Mouse (Mus musculus): Measurements from ENCODE around the gene Btd.
"Not testable (repeated sequence)": the region's sequence is repeated elsewhere in the genome, so short reads cannot be mapped to it uniquely, and the experiment has no call there.

Gene Btd

GRCm38 (mm10) chr14:31640890-31641505 lies at the start of gene Btd, which contains the start of gene Hacl1:
Btd (plus strand) TSS chr14:31641028.
Hacl1 (minus strand) TSS chr14:31641286.
- peak; percentile 96 for DNase-seq (ENCODE audit: low read depth)

DNA sequence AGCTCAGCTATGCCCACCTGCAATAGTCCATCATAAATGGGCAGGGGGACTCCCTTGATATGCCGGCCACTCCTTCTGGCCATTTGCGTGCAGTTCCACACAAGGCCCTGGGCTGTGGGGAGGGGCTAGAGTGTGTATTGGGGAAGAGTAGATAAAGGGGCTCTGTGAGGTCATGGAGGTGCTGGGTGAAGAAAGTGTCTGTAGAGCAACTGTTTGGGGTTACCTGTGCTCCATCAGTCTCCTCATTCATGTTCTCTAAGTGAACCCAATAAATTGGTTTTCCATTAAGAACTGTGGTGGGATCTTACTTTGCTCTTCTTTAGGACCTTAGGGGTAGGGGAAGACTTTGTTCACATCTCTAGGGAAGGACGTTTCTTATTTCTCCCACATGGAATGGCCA lies 49.6 kb upstream of the Btd start, which contains the start of gene Colq:
Colq (minus strand) TSS at position 101 of the 400 bp plus-strand sequence.
- no peak for DNase-seq (ENCODE audit: low read depth)

- DNase-seq (ENCODE audit: low read depth), result no peak
These were observed 47.8 kb upstream of the Btd start for GRCm38 (mm10) chr14:31593036-31593435.

DNA sequence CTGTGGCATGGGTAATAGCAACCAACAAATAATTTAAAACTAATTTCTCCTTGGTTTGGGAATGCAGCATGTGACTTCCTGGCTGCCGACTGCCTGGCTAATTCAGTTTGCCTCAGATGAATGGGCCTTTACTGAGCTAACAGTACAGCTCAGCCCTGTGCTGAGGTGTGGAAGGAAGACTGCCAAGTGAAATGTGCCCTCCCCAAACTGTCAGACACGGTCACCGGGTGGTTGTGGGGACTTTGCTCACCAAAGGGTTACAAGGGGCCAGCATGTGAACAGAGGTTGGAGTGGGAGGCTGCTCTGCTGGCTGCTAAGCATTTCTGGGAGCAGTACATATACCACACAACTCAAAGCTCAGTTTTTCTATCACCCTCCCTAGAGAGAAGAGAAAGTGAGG lies 46.1 kb upstream of the Btd start:
- no peak for DNase-seq (ENCODE audit: low read depth)

GRCm38 (mm10) chr14:31596408-31596807 lies 44.4 kb upstream of the Btd start:
- no peak for DNase-seq (ENCODE audit: low read depth)

GRCm38 (mm10) chr14:31597446-31597845 lies 43.4 kb upstream of the Btd start:
- no peak for DNase-seq (ENCODE audit: low read depth)

GRCm38 (mm10) chr14:31601908-31602615 lies 38.8 kb upstream of the Btd start:
- no peak for DNase-seq (ENCODE audit: low read depth)

- not testable (repeated sequence) for DNase-seq (ENCODE audit: low read depth)
These were observed 38.2 kb upstream of the Btd start for GRCm38 (mm10) chr14:31602616-31602979.

GRCm38 (mm10) chr14:31604916-31605315 lies 35.9 kb upstream of the Btd start:
- peak; percentile 25 for DNase-seq (ENCODE audit: low read depth)

- DNase-seq (ENCODE audit: low read depth), result peak; percentile 16
These were observed 35.3 kb upstream of the Btd start for GRCm38 (mm10) chr14:31605514-31605913.

GRCm38 (mm10) chr14:31611986-31612385 lies 28.8 kb upstream of the Btd start:
- DNase-seq (ENCODE audit: low read depth), result no peak

DNA sequence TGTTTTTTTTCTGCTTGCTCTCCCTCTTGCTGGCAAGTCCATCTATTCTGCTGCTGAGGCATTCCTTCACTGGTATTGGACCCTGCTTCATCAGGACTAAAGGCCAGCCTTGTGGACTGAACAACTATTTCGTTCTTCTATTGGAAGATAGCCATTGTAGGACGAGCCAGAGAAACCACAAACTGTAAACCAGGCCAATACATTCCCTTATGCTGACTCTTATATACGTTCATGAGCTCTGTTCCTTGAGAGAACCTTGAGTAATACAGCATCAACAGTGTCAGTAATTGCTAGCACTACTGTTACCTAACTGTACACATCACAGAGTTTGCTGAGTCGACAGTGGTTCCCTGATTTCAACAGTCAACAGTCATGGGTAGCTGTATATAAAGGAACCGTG lies 27.2 kb upstream of the Btd start:
- no peak for DNase-seq (ENCODE audit: low read depth)

GRCm38 (mm10) chr14:31617204-31617603 lies 23.6 kb upstream of the Btd start:
- DNase-seq (ENCODE audit: low read depth), result no peak

- no peak for DNase-seq (ENCODE audit: low read depth)
These were observed 22.8 kb upstream of the Btd start for GRCm38 (mm10) chr14:31617997-31618396.

GRCm38 (mm10) chr14:31620591-31621223 lies 20.1 kb upstream of the Btd start:
- no peak for DNase-seq (ENCODE audit: low read depth)

- DNase-seq (ENCODE audit: low read depth), result no peak
These were observed 18.1 kb upstream of the Btd start for GRCm38 (mm10) chr14:31622748-31623147.

GRCm38 (mm10) chr14:31630677-31631076 lies 10.2 kb upstream of the Btd start:
- DNase-seq (ENCODE audit: low read depth), result no peak

GRCm38 (mm10) chr14:31640346-31640889 lies 410 bp upstream of the Btd start, which contains the start of gene Gm49387:
Gm49387 (minus strand) TSS chr14:31640878.
- no peak for DNase-seq (ENCODE audit: low read depth)

GRCm38 (mm10) chr14:31641506-31642155 lies 803 bp downstream of the Btd start:
- DNase-seq (ENCODE audit: low read depth), result no peak

- no peak for DNase-seq (ENCODE audit: low read depth)
These were observed 3.5 kb downstream of the Btd start for GRCm38 (mm10) chr14:31644183-31644830.

- peak; percentile 54 for DNase-seq (ENCODE audit: low read depth)
These were observed 4.2 kb downstream of the Btd start for GRCm38 (mm10) chr14:31644931-31645547.
